Mouse (Mus musculus) heart, adult 2 months (tissue): ENCODE results near the gene Supt6.
A peak's percentile ranks its signal among the peaks of the same experiment; 100 is the strongest.

Experiments used
- CTCF ChIP-seq: fragments of 200-600 bp; IDR thresholded peaks from 2 replicates; pipeline ENCODE4 v1.8.1; 2022; ENCODE audit warnings: antibody characterized with exemption, mild to moderate bottlenecking, moderate library complexity
- EP300 ChIP-seq: fragments of 200-500 bp; IDR thresholded peaks from 2 replicates; pipeline ENCODE4 v1.6.1; 2011; ENCODE audit warnings: low read depth, low read length, control low read depth; ENCODE audit not compliant: insufficient read depth

GRCm38 (mm10) chr11:78210615-78211014 is 35.2 kb downstream of the Supt6 start:
- 0 out of 2 replicates have a peak, but pooled peaks have one; percentile 69 for TF ChIP-seq EP300
- TF ChIP-seq CTCF, result no peak
